Mouse (Mus musculus): ENCODE measurements around the gene Fbf1. TPM values are rescaled to one million over a fixed set of nuclear protein-coding genes. Genes with fewer than 3 reads are reported as not detected.

The Fbf1 gene
- 10 to 100 TPM in 1 of 2 experiments, 1 to 10 TPM in 1; 8.9 to 11.0 TPM for total RNA-seq (2021)
- long read RNA-seq, experiment 1, partial matches to known transcripts: 3 of 9 reads
- long read RNA-seq, experiment 1, other reads (novel, unspliced or antisense): 6 of 9 reads
- long read RNA-seq, experiment 2, partial matches to known transcripts: 3 of 9 reads
- long read RNA-seq, experiment 2, other reads (novel, unspliced or antisense): 6 of 9 reads

DNA sequence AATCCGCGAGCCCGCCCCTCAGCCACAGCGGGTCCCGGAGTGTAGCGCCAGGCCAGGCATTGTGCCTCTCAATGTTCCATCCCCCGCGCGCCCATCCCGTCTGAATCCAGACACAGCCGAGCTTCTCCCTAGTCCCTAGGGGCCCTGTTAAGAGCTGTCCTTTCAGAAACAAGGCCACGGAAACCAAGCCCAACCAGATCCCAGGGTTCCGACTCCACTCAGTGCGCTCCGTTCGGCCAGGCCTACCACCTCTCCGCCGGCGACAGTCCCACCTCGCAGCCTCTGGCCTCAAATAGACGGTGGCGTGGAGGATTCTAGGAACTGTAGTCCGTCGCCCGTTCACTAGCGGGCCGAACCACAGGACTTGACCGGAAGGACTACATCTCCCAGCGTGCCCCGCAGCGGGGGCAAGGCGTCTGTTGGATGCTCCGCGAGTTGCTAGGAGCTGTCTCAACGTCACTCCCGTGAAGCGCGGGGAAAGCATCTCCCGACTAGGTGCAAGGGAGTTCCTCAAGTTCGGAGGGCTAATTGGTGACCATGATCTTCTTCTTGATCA is at the start of gene Fbf1:
Gene Fbf1 (minus strand): TSS at position 283 of the 556 bp plus-strand sequence.
- peak; percentile 96 for DNase-seq (ENCODE audit: low spot score)

DNA sequence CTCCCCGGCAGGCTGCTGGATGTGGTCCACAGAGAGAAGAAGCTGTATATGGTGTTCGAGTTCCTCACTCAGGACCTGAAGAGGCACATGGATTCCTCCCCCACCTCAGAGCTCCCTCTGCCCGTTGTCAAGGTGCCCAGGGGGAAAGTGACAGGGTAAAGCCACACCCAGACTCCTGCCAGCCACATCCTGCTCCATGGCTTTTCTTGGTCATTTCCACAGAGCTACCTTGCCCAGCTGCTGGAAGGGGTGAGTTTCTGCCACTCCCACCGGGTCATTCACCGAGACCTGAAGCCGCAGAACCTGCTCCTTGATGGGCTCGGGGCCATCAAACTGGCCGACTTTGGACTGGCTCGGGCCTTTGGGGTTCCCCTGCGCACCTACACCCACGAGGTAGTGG is 48.6 kb upstream of the Fbf1 start:
- DNase-seq (ENCODE audit: low spot score): no peak

DNA sequence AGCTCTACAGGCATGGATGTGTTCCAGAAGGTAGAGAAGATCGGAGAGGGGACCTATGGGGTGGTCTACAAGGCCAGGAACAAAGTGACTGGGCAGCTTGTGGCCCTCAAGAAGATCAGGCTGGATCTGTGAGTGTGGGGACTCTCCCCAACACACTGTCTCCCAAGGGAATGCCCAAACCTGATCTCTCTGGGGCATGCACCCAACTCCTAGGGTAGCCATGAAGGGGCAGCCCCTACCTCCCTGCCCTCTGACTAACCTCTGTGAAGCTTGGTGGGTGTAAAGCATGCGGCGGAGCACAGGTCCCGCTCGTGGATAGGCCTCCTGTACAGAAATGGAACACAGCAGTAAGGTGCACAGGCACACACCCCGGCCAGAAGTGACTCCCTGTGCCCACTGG is 48.0 kb upstream of the Fbf1 start:
- no peak for DNase-seq (ENCODE audit: low spot score)

DNA sequence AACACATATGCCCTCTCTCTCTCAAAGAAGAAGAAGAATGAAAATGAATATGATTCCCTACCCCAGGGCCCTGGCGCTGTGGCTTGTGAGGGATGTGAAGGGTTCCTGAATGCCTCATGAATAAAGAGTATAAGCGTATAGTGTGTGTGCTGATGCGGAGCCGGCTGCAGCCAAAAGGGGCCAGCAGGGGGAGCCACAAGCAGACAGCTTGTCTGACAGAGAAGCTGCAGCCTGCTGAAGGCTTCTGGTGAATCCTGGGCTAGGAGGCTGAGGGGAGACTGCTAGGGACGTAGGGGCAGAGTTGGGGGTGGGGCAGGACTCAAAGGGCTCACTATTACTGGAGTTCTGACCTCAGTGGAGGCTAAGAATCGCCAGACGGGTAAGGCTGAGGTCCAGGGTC is 47.2 kb upstream of the Fbf1 start:
- DNase-seq (ENCODE audit: low spot score): no peak

DNA sequence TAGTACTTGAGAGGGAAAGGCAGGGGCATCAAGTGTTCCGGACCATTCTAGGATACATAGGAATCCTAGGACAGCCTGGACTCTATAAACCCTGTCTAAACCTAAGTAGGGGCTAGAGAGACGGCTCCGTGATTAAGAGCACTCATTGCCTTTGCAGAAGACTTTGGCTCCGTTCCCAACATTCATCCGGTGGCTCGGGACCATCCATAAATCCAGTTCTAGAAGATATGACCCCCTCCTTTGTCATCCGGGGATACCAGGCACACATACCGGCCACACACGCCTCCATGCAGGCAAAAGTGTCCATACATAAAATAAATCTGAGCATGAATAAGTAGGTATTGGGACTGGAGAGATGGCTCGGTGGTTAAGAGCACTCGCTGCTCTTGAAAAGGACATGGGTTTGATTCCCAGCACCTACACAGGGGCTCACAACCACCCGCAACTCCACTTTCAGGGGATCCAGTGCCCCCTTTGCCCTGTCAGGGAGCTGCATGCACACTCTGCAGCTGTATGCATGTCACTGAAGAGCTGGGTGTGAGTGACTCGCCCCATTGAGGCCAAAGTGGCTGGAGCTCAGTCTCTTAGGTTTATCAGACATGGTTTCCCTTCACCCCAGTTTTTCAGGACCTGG is 46.0 kb upstream of the Fbf1 start:
- no peak for DNase-seq (ENCODE audit: low spot score)

DNA sequence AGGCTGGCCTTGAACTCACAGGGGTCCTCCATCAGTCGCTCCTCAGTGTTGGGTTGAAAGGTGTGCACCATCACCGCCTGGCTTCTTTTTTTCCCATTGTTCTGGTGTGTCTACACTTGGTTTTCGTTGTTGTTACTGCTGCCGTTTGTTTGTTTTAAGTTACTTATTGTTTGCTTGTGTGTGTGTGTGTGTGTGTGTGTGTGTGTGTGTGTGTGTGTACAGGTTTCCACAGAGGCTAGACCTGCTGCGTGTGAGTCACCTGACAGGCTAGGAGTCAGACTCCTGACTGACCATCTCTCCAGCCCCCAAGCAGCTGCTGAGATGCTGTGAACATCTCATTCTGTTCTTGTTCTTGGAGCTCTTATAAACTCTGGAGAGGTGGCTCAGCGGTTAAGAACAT is 44.9 kb upstream of the Fbf1 start:
- no peak for DNase-seq (ENCODE audit: low spot score)

DNA sequence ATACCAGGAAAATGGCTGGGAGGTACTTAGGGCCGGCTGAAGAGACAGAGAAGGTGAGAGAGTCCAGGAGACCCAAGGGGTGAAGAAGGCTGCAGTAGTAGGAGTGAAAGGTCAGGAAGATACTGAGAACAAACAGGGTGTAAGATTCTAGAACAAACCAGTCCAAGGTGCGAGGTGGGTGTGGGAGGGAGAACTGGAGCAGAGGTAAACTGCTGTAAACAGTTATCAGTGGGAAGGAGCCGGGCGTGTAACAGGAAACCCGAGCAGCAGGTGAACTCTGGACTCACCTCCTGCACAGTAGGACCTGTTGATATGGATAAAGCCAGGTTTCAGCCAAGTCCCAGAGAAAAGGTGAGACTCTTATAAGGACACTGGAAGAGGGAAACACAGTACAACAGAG is 42.7 kb upstream of the Fbf1 start:
- DNase-seq (ENCODE audit: low spot score): no peak

DNA sequence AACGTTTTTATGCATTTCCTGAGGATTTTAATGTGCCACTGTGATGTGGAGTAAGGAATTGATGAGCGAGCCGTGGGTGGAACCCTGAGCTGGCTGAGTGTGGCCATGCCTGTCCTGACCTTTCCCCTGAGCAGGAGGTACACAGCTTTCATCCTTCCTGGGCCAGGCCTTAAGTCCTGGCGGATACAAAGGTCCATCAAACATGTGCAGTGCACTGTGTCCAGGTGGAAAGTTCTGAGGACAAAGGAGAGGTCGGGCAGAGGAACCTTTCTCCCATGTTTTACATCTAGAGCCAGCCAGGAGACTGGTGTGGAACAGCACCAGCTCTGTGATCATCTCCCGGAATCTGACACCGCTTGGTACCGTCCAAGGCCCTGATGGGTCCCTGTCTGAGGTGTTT is 41.3 kb upstream of the Fbf1 start:
- no peak for DNase-seq (ENCODE audit: low spot score)

DNA sequence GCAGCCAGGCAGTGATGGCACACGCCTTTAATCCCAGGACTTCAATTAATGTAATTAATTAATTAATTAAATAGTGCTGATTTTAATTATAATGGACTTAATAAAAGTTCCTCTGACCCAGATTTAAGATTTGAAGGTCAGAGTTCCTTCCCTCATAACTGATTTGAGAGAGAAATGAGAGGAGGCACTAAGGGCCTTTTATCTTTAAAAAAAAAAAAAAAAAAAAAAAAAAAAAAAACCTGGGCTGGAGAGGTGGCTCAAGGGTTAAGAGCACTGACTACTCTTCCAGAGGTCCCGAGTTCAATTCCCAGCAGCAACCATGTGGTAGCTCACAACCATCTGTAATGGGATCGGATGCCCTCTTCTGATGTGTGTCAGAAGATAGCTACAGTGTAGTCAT is 40.7 kb upstream of the Fbf1 start:
- no peak for DNase-seq (ENCODE audit: low spot score)

DNA sequence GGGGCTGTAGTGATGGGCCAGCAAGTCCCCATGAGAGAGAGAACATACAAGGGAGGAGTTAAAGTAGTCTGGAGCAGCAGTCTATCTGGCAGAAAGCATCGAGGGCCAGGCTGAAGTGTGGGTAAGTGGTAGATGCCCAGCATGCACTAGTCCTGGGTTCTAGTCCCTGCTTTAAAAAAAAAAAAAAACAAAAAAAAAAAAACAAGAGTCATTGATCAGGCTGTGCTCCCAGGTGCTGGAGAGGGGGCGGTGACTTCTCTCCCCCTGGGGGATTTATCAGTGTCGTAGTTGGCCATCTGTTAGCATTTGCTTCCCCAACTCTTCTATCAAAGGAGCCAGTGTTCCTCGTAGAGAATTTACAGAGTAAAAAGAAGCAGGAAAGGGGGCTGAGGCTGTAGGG is 38.7 kb upstream of the Fbf1 start:
- DNase-seq (ENCODE audit: low spot score): no peak

DNA sequence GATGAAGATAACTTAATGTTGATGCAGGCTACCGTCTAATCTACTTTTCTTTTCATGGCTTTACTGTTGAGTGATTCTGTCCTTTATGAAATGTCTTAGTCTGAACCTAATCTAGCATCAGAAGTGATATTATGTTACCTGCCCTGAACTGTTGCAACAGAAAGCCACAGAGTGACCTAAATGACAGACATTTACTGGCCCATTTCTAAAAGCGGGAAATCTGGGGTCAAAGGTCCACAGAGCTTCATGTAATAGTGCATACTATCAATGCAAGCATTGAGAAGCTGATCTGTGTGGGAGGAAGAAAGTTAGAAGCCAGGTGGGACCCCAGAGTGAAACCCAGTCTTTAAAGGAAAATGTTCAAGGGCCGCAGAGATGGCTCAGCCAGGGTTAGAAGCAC is 35.2 kb upstream of the Fbf1 start:
- no peak for DNase-seq (ENCODE audit: low spot score)

DNA sequence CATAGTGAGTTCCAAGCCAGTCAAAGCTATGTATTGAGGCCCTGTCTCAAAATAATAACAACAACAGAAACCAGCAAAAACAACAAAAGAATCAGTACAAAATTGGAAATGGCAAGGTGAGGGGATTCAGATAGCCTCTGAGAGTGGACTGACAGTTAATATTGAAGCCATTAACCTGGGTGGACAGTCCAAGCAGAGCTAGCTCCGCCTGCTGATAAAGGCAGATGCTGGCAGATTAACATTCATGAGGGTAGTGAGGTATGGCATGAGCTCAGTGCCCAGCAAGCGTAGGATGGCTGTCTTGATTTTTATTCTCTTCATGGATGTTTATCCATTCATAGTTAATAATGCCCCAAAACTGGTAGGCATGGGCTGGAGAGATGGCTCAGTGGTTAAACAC is 33.2 kb upstream of the Fbf1 start:
- no peak for DNase-seq (ENCODE audit: low spot score)

DNA sequence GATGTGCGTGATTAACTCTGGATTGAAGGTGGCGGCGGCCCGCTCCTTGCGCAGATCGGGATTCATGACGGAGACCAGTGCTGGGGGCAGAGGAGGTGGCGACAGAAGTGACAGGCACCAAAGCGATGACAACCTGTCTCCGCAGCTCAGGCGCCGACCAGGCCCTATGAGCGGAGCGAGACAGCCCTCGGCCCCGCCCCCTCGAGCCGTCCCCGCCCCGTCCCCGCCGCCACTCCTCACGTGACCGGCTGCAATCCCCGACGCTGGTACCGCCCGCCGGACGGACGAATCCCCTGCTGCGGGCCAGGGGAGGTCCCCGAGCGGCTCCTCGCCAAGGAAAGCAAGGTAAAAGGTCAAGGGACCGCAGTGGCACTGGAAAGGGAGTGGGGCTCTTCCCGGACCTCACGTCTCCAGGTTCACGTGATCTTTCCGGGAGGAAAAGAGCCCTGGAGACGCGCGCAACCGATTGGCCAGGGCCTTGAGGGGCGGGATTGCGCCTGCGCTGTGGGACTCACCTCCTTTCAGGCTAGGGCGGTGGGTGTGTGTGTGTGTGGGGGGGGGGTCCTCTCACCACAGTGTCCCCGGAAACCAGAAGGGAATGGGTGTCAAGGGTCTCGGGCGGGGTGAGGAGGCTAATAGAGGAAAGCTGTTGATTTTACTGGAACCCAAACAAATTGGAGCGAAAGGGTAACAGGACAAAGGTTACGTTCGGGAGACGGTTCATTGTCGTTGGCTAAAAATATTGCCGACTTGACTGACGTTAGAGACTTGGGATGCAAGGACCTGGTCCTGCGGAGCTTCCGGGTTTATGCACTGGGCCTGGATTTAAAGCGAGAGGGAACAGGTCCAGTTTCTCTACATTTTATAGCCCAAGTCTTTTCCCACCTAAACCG is 30.9 kb upstream of the Fbf1 start, which contains the start of the genes Ten1 and Acox1:
Gene Ten1 (plus strand): TSS at position 217 of the 893 bp plus-strand sequence.
Gene Acox1 (minus strand): TSS at position 407 of the 893 bp plus-strand sequence.
- DNase-seq (ENCODE audit: low spot score): peak; percentile 98

DNA sequence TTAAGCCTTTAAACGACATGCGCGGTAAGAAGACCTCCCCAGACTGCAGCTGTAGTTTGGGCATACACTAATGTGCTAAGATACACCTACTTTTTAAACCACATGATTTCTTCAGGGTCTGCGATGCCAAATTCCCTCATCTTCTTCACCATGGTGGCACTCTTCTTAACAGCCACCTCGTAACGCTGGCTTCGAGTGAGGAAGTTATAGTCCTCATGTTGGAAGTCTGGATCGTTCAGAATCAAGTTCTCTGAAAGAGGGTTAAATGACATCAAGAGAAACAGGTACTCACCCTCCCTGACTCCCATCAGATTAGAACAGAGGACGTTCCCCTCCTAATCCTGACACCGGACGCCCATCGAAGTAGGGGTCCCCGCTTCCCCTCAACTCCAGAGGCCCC is 30.2 kb upstream of the Fbf1 start:
- DNase-seq (ENCODE audit: low spot score): no peak

DNA sequence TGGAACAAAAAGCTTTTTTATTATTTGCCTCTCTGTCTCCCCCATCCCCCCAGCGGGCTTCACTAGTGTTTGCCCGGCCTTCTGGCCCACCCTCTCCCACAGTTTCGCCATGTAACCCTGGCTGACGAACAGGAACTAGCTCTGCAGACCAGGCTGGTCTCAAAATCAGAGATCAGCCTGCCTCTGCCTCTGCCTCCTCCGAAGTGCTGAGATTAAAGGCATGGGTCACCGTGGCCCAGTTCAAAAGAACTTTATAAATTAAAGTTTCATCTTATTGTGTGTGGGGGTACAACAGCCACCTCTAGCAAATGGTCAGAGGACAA is 29.6 kb upstream of the Fbf1 start:
- no peak for DNase-seq (ENCODE audit: low spot score)

DNA sequence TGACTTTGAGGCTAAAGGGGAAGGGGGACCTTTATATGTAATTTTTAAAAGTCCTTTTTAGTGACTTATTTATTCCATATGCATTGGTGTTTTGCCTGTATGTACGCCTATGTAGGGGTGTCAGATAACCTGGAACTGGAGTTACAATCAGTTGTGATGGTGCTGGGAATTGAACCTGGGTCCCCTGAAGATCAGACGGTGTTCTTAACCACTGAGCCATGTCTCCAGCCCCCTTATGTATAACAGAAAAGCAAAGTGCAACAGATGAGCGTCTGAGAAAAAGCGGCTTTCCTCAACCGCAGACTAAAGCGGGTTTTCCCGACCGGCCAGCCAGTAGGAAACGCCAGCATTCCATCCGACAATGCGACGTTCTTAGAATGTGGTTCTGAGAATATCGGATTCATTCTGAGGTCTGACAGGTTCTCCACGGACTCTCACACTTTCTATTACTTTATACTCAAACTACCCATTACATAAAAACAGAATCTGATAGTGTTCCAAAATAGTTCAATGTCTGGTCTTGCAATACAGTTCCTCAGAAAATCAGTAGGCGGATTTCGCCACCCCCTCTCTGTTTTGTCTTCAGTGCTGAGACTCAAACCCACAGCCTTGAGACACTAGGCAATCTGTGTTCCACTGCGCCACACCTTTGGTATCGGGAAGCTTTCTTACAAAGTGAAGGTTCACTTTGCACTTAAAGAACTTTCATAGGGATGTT is 29.1 kb upstream of the Fbf1 start:
- DNase-seq (ENCODE audit: low spot score): no peak

DNA sequence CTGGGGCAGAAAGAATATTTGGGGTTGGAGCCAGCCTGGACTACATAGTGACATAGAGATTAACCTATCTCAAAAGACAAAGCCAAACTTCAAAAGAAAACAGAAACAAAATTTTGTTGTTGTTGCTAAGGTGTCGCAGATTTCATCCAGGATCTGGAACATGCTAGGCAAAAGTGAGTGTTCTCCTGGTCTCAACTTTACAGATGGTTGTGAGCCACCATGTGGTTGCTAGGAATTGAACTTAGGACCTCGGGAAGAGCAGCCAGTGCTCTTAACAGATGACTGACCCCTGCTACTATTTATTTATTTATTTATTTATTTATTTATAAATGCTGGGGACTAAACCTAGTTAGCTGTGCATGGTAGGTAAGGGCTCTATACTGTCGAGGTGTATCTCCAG is 28.4 kb upstream of the Fbf1 start:
- no peak for DNase-seq (ENCODE audit: low spot score)

DNA sequence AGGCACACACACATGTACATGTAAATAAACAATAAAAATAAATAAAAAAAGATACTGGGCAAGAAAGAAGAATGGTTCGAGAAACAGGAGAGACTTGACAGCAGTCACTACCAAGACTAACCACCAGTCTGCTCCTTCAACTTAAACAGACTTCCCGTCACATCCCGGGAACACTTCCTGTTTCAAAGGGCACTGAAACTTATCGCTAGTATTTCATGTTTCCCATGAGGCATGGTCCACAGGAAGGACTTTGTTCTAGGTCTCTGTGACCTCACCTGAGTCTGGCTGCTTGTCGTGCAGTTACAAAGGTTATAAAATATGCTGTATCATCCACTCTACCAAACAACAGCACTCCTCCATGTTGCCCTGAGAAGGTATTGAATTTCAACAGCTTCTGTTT is 27.3 kb upstream of the Fbf1 start:
- no peak for DNase-seq (ENCODE audit: low spot score)

DNA sequence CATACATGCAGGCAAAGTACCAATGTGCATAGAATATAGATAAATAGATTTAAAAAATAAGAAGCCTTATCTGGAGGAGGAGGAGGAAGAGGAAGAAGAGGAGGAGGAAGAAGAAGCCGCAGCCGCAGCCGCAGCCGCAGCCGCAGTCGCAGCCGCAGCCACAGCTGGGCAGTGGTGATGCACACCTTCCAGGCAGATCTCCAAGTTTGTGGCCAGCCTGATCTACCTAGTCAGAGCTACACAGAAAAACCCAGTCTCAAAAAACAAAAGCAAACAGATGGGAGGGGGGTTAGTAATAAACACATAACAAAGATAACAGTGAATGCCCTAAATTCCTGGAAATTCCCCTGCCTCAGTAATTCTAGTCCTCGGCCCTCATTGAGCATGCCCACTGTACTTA is 26.7 kb upstream of the Fbf1 start:
- no peak for DNase-seq (ENCODE audit: low spot score)

DNA sequence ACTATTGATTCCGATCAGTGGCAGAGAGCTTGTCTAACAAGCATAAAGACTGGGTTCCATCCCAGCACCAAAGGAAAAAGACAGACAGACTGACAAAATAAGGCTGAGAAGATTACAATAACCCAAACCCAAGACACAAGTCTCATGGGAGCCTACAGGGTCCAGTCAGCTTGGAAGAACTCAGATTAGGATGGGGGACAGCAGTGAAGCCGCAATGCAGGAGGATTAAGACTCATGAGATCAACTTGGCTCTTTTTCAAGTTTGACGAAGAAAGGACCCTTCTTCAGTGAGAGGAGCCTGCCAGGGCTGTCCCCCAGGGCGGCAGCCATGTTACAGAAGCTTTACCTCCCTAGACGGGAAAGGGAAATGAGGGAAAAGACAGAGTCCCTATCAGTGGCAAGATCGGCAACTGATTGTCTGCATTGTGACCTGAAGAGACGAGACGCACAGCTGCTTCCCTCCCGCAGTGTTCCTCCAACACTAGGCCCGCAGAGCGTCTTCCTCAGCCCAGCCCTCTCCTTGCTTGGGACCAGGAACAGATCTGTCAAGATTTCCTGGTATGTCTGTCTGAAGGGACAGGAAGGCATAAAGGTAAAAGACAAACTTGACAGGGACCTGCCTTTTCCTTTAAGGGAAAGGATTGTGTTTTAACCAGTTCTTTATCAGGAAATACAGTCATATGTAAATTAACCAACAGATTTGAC is 19.4 kb upstream of the Fbf1 start:
- DNase-seq (ENCODE audit: low spot score): no peak

DNA sequence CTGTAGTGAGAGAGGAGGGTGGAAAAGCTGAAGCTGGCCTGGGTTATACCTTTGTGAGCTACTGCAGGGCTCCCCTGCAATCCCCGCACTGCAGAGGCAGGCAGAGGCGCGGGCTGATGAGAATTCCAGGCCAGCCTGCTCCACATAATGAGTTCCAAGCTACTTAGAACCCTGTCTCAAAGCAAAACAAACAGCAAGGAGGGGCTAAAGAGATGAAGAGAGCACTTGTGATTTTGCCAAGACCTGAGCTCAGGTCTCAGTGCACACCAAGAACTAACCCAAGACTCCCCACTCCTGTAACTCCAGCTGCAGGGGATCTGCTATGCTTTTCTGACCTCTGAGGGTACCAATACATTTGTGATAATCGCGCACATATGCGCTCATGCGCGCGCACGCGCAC is 18.4 kb upstream of the Fbf1 start:
- DNase-seq (ENCODE audit: low spot score): no peak
